Mouse (Mus musculus): ENCODE measurements around the gene Gm6676. TPM values are rescaled to one million over a fixed set of nuclear protein-coding genes. Genes with fewer than 3 reads are reported as not detected.

The Gm6676 gene
- polyA plus RNA-seq (2021; fragmentation: Nextera tagmentation): not detected in 2 replicates
- long read RNA-seq, experiment 1: 0 reads
- long read RNA-seq, experiment 2: 0 reads

DNA sequence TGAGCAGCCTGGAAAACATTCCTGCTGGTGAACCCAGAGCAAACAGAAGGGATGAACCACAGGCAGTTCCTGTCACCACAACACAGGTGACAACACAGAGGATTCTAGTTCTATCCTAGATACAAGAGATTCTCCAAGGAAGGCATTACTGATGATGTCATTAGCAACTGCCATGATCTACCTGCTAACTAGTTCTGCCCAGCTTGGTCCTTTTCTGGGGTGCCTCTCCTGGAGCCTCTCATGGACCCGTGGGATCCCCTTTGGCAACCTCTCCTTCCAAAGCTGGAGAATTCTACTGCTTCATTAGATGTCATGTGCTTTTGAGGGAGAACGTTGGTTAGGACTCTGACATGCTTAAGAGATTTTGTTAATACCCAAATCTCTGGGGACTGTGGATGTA, at the start of gene Gm6676:
TSS of gene Gm6676 (minus strand) at position 101 of the 400 bp plus-strand sequence.

DNA sequence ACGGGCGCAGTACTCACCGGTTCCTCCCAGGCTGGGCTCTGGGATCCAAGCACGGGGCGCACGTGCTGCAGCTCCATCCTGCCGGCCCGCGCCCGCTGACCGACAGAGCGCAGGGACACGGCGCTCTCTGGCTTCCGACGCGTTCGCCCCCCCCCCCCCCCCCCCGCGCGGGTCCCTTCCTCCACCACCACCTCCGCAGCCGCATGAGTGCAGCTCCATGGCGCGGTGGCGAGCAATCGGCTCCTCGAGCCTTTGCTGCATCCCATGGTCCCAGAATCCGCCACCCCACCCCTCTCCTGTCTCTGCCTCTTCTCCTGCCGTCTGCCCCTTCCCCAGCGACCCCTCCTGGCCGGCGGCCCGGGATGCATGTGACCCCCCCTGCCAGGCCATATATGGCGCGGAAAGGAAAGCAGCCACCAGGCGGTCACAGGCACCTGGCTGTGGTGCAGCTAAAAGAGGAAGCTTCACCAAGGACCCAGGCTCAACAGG, 49.3 kb upstream of the Gm6676 start, which contains the start of gene Gm3512:
TSS of gene Gm3512 (minus strand) at position 51 of the 489 bp plus-strand sequence.

DNA sequence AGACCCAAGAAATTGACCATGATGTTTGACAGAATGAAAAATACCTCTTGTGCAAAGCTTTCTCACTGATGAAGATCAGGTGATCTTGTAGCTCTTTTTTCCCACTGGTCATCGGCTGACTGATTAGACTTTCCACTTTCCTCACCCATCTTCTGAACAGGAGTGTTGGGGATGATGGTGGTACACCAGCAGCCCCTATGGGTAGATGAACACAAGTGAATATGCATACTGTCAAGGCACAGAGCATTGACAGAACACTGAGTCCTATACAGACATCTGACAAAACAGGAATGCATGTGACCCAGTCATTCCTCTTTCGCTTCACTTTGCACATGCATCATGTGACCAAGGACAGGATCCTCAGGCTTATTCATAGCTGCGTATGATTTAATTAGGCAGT, 24.7 kb downstream of the Gm6676 start, which contains the start of gene Gm3696:
TSS of gene Gm3696 (minus strand) at position 101 of the 400 bp plus-strand sequence.

Other genes starting within 250 kb of the Gm6676 start
- gene Gm3667, start 235.4 kb downstream of the Gm6676 start, polyA plus RNA-seq (2021; fragmentation: Nextera tagmentation): 2.8 and 3.2 TPM in 2 replicates
- gene Gm6356, start 151.6 kb downstream of the Gm6676 start, polyA plus RNA-seq (2021; fragmentation: Nextera tagmentation): not detected in 2 replicates
- gene Gm10406, start 98.0 kb downstream of the Gm6676 start, polyA plus RNA-seq (2021; fragmentation: Nextera tagmentation): 0.38 and 0.43 TPM in 2 replicates
- gene Gm3685, start 80.4 kb downstream of the Gm6676 start, polyA plus RNA-seq (2021; fragmentation: Nextera tagmentation): not detected in 2 replicates
- gene Gm3696, start 24.8 kb downstream of the Gm6676 start, polyA plus RNA-seq (2021; fragmentation: Nextera tagmentation): 3.0 and 3.1 TPM in 2 replicates
- 3.6 and 4.7 TPM in 2 replicates for gene Gm3512, start 49.1 kb upstream of the Gm6676 start, polyA plus RNA-seq (2021; fragmentation: Nextera tagmentation)
- gene Gm16434, start 69.1 kb upstream of the Gm6676 start, polyA plus RNA-seq (2021; fragmentation: Nextera tagmentation): not detected in 2 replicates
- gene Gm3727, start 139.3 kb upstream of the Gm6676 start, polyA plus RNA-seq (2021; fragmentation: Nextera tagmentation): not detected in 2 replicates
- 0.72 and 1.1 TPM in 2 replicates for gene Gm3739, start 189.6 kb upstream of the Gm6676 start, polyA plus RNA-seq (2021; fragmentation: Nextera tagmentation)
- gene Gm5797, start 207.0 kb upstream of the Gm6676 start, polyA plus RNA-seq (2021; fragmentation: Nextera tagmentation): not detected in 2 replicates
- not detected in 2 replicates for gene Gm8374, start 239.7 kb upstream of the Gm6676 start, polyA plus RNA-seq (2021; fragmentation: Nextera tagmentation)